Mouse (Mus musculus) thymus, postnatal 10 days (tissue): ENCODE measurements at regions not wholly inside any gene's neighbourhood (a gene's known extent, or its start where the extent isn't known, plus 50 kb on each side); places are given as distances from the start of the nearest gene placed in this dataset.

Source experiments
- DNase-seq, 2 experiments: peaks; one replicate each; pipeline ENCODE4 v3.0.0; 2021; ENCODE audit warnings: low spot score in 2 of 2

- no peak for DNase-seq
Measured at GRCm38 (mm10) chr15:93880302-93880701, 284.6 kb upstream of the Prickle1 start.

- no peak for DNase-seq
Measured at GRCm38 (mm10) chr15:93879006-93879405, 283.3 kb upstream of the Prickle1 start.

DNA sequence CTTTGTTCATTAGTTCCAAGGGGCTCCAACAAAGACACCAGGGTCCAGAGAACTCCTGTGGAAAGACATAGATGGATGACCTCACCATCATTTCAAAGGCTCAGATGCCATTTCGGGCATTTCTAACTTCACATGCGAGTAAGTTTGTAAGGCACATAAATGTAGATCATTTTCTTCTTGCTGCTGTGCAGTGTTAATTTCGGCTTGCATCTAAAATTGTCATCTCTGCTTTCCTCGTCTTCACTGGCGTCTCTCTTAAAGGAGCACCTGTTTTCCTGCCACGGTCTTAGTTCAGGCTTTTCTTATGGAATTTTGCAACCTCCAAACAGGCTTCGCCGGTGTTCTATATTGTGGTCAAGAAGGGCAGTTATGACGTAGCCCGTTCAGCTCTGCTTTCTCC lies 280.6 kb upstream of the Prickle1 start:
- no peak for DNase-seq

- no peak for DNase-seq
Measured at GRCm38 (mm10) chr15:93875685-93876084, 280.0 kb upstream of the Prickle1 start.

- DNase-seq = no peak
Measured at GRCm38 (mm10) chr15:93874206-93874605, 278.5 kb upstream of the Prickle1 start.

DNA sequence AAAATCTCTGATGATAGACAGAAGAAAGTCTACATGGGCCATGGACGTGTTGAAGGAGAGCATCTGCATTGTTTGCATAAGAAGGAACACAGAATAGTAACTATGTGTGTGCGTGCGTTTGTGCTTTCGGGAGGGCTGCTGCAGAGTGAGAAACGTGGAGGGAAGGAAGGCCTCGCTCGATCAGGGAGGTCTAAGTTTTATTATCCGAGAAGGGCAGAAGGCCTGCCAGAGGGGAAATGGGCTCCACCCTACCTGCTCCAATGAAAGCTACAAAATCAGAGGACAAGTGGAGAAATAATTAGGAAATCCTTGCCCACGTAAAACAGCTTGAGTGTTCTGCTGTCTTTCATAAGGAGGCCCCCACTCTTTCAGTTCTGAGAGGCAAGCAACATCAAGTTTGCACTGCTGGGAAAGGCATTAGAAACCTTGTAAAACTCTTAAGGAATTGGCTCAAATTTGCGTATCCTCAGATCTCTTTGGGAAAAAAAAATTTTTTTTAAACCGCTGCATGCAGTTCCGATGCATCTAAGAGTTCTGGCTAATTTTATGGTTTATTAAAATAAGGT lies 261.7 kb upstream of the Prickle1 start:
- DNase-seq = no peak

DNA sequence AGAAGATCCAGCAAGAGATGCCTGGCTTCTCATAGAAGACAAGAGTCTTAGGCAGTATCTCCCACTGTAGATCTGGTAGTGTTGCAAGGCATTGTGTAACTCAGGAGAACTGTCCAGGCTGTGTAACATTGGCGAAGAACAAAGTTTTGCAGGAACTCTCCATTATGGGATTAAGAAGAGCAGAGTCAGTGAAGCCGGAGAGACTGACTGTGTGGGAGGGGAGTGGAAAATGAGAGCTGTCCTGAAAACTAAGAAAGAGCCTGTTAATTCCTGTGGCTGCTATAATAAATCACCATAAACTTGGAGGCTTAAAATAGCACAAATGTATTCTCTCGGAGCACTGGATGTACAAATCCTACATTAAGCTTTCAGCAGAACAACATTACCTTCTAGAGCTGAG lies 257.5 kb upstream of the Prickle1 start:
- DNase-seq = no peak

- DNase-seq = no peak
Measured at GRCm38 (mm10) chr15:93852126-93852525, 256.4 kb upstream of the Prickle1 start.

GRCm38 (mm10) chr15:93850388-93850787 lies 254.7 kb upstream of the Prickle1 start:
- no peak for DNase-seq

DNA sequence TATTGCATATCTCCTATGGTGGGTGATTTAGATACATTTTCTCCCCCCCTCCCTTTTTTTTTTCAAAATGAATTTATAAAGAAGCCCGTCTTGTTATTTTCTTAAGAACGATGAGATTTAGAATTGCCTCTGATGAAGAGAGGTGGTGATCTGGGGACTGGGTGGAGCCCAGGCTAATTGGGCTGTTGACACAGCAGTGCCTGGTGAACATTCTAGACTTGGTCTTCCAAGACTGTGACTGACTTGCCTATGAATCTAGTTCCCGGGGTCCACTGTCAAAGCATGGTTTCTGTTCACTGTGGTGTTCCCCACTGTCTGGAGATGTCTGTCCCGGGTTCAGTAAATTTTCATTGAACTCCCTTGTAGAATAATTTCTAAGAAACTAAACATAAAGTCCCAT lies 253.1 kb upstream of the Prickle1 start:
- DNase-seq = no peak

DNA sequence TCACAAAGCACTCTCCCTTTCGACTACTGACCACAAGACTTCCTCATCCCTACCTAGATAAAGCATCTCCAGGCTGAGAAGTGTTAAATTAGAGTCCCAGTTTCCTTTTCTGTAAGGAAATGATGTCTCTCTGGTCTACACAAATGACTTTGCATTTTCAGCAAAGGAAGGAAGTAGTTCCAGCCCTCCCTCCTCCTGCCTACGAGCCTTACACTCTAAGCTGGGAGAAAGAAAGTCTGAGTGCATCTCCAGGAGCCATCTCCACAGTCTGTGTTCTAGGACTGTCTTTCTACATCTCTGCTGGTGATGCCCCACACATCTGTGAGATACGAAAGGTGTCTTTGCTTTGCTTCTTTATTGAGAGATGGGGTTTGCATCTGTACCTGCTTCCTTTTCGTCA lies 251.1 kb upstream of the Prickle1 start:
- no peak for DNase-seq

DNA sequence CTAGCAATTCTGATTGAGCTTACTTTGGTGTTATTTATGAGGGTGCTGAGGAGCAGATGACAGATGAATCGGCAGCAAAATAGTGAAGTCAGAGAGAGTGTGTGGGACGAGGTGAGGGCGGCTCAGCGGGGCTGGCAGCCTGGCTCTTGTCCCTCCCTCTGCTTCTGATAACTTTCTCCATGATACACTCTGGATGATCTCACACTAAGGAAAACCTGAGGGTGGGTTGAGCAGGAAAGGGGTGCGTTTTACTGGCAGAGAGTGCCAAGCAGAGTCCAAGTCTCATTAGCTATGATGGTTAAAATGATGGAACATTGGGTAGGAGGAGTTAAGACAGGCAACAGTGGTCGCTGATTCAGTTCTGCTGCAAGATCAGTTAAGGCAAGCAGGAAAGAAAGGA lies 250.1 kb upstream of the Prickle1 start:
- no peak for DNase-seq

DNA sequence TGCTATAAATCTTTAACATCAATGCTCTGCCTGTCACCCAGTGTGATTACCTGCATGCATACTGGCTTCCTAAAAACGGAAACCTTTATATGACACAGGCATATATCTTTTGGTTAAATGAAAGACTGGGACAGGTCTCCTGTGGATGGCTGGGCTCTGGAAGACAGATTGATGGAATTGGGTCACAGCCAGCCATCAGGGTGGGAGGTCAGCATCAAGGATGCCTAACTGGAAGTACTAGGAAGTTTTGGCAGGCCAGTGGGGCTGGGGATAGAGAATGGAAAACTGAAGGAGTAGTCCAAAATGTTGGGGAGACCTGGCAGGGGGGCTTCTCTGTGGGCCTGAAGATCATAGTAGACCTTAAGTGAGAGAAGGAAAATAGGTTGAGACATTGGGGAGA lies 237.3 kb upstream of the Prickle1 start:
- no peak for DNase-seq

- peak in 1 of 2 experiments; percentile 8 for DNase-seq
Measured at GRCm38 (mm10) chr15:93832431-93832936, 236.8 kb upstream of the Prickle1 start.

GRCm38 (mm10) chr15:93831148-93831547 lies 235.5 kb upstream of the Prickle1 start:
- no peak for DNase-seq

- no peak for DNase-seq
Measured at GRCm38 (mm10) chr15:93824729-93825694, 229.3 kb upstream of the Prickle1 start.

DNA sequence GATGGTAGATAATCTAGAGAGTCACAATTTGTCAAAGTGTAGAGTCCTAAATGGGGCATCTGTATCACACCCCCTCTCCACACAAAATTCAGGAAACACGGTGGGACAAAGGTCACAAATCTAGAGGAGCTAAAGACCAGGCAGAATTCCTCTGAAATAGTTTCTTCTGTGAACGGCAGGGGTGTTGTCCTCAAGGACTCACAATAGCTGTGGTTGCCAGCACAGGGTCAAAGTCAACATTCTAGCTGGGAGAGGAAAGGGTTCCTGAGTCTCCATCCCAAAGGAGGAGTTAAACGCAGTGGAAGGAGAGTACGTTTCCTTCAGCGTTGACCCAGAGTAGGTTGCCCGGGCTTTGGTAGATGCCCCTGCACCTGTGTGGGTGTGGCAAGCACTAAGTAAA lies 225.5 kb upstream of the Prickle1 start:
- DNase-seq = no peak

- no peak for DNase-seq
Measured at GRCm38 (mm10) chr15:93812011-93812410, 216.3 kb upstream of the Prickle1 start.

GRCm38 (mm10) chr15:93807993-93808392 lies 212.3 kb upstream of the Prickle1 start:
- no peak for DNase-seq

- DNase-seq = no peak
Measured at GRCm38 (mm10) chr15:93807505-93807904, 211.8 kb upstream of the Prickle1 start.

DNA sequence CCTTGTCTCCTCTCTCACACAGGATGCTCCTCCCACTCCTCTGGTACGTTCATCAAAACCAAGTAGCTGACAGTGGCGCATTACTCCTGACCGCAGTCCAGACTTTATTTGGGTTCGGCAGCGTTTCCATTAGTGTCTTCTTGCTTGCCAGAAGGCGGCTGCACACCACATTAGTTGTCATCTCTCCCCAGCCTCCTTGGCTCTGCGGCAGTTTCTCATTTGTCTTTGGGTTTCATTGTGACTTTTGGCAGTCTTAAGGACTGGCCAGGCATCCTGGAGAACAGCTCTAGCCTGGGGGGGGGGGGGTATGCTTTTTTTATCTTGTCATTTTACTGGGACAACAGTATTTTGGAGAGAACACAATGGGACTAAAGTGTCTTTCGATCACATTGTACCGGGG lies 209.0 kb upstream of the Prickle1 start:
- no peak for DNase-seq

DNA sequence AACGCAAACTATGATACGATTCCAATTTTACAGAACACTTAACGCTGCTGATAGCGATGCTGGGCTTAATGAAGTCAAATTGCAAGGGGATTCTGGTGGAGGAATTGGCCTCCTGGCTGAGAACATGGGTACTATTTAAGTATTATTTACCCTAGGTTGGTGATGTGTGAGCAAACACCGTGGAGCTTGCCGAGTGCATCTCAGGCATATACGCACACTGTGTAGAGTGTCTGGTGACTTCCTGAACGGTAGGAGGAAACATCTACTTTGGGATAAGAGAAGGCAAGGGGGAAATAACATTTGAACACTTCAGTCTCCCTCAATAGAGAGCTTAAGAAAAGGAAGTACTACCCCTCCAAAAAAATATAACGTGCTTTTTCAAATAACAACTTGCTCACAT lies 194.8 kb upstream of the Prickle1 start:
- no peak for DNase-seq

DNA sequence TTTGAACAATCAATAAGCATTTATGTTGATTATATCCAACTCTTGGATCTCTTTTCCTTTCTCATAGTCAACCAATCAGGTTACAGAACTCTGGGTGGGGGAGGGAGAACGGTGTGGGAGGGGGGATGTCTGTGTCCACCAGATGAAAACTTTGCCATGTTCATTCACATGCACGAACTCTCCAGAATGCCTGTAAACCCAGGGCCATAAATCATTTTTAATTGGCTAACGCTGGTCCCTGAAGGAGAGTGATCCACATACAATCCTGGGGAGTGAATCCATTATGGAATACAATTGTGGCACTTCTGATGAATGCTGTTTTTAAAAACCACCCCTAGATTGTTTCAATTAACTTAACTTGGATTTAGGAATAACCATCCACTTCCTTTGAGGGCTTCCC lies 194.1 kb upstream of the Prickle1 start:
- no peak for DNase-seq
